Mouse (Mus musculus) hindbrain, embryonic 14.5 days (tissue): ENCODE results near the gene Pcif1. TPM values are rescaled to one million over a fixed set of nuclear protein-coding genes. Genes with fewer than 3 reads are reported as not detected.

ENCODE experiments used
- polyA plus RNA-seq: library from polyadenylated mRNA; unstranded; fragments of >200 nt; fragmentation: Nextera tagmentation; extraction: Ambion mirVana; gene quantifications from 2 replicates; pipeline ENCODE4 v1.2.1, GENCODE M21; 2014

Pcif1 gene
- polyA plus RNA-seq, 1 experiment from 2014 or later = 74.7 TPM

Other genes starting within 250 kb of the Pcif1 start
- gene Wfdc16, start 240.5 kb upstream of the Pcif1 start, polyA plus RNA-seq = not detected in 2 replicates
- gene Wfdc10, start 223.3 kb upstream of the Pcif1 start, polyA plus RNA-seq = not detected in 2 replicates
- gene Wfdc9, start 222.7 kb upstream of the Pcif1 start, polyA plus RNA-seq = not detected in 2 replicates
- gene Wfdc11, start 205.2 kb upstream of the Pcif1 start, polyA plus RNA-seq = not detected in 2 replicates
- 0.26 TPM in 1 of 2 replicates, not detected in the other for gene Wfdc13, start 194.2 kb upstream of the Pcif1 start, polyA plus RNA-seq
- not detected in 2 replicates for gene Spint4, start 180.8 kb upstream of the Pcif1 start, polyA plus RNA-seq
- not detected in 2 replicates for gene Spint5, start 164.0 kb upstream of the Pcif1 start, polyA plus RNA-seq
- gene Wfdc3, start 133.4 kb upstream of the Pcif1 start, polyA plus RNA-seq = 0.78 and 1.4 TPM in 2 replicates
- gene Dnttip1, start 133.3 kb upstream of the Pcif1 start, polyA plus RNA-seq = 46.6 and 50.3 TPM in 2 replicates
- gene Ube2c, start 109.4 kb upstream of the Pcif1 start, polyA plus RNA-seq = 59.4 and 67.9 TPM in 2 replicates
- 0.39 TPM in 1 of 2 replicates, not detected in the other for gene Tnnc2, start 99.3 kb upstream of the Pcif1 start, polyA plus RNA-seq
- 33.3 and 40.8 TPM in 2 replicates for gene Snx21, start 93.5 kb upstream of the Pcif1 start, polyA plus RNA-seq
- gene Acot8, start 74.4 kb upstream of the Pcif1 start, polyA plus RNA-seq = 18.3 and 20.8 TPM in 2 replicates
- 16.4 and 17.0 TPM in 2 replicates for gene Zswim3, start 74.2 kb upstream of the Pcif1 start, polyA plus RNA-seq
- 25.7 and 26.7 TPM in 2 replicates for gene Zswim1, start 56.6 kb upstream of the Pcif1 start, polyA plus RNA-seq
- not detected in 2 replicates for gene Spata25, start 50.8 kb upstream of the Pcif1 start, polyA plus RNA-seq
- gene Ctsa, start 46.4 kb upstream of the Pcif1 start, polyA plus RNA-seq = 85.9 and 89.6 TPM in 2 replicates
- 5.8 and 7.9 TPM in 2 replicates for gene Neurl2, start 45.8 kb upstream of the Pcif1 start, polyA plus RNA-seq
- gene Pltp, start 21.6 kb upstream of the Pcif1 start, polyA plus RNA-seq = 148 and 167 TPM in 2 replicates
- gene Zfp335, start 32.5 kb downstream of the Pcif1 start, polyA plus RNA-seq = 14.6 and 15.4 TPM in 2 replicates
- gene Mmp9, start 61.5 kb downstream of the Pcif1 start, polyA plus RNA-seq = 28.8 and 33.2 TPM in 2 replicates
- gene Slc12a5, start 81.5 kb downstream of the Pcif1 start, polyA plus RNA-seq = 62.1 and 73.6 TPM in 2 replicates
- 83.1 and 89.0 TPM in 2 replicates for gene Ncoa5, start 155.6 kb downstream of the Pcif1 start, polyA plus RNA-seq
- gene Cd40, start 176.3 kb downstream of the Pcif1 start, polyA plus RNA-seq = 6.3 and 8.3 TPM in 2 replicates
- gene 1700025C18Rik, start 211.4 kb downstream of the Pcif1 start, polyA plus RNA-seq = not detected in 2 replicates